Mouse (Mus musculus): ENCODE results near the gene Pdcd1lg2. TPM values are rescaled to one million over a fixed set of nuclear protein-coding genes. Genes with fewer than 3 reads are reported as not detected.

The Pdcd1lg2 gene
- polyA plus RNA-seq, 1 experiment from 2014 or later = 0.05 TPM

DNA sequence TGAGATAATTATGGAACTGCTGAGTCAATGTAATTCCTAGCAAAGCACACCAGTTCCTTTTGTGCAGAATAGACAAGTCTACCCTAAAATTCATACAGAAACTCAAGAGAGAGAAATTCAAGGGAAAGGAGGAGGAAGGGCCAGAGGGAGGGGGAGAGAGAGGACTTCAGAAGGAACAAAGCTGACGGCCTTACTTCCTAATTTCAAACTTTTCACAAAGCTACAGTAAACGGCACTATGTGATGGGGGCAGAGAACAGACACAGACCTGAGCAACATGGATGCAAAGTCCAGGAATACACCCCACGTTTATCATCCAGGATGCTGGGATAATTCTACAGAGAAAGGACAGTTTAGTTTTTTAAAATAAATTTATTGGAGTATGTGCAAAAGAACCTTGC is 8.8 kb downstream of the Pdcd1lg2 start:
- no peak overlapping the region for H3K4me2 ChIP-seq (ENCODE audit: low read depth, low read length)
- no peaks in the 10 kb centered on the region for H3K36me3 ChIP-seq (ENCODE audit: control insufficient read depth, insufficient read depth)

DNA sequence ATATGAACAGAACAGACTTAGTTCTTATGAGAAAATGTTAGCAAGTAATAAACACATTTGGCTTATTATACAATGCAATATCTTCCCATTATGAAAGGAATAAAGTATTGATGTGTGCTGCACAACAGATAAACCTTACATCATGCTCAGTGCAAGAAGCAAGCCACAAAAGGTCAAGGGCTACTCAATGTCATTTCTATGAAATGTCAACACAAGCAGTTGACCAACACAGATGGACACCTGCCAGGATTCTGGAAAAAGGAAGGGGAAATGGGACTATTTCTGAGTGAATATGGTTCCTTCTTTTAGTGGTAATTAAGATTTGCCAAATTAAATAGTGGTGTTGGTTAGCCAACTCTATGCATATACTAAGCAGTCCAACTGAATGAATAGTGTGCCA is 9.2 kb downstream of the Pdcd1lg2 start:
- no peak overlapping the region for H3K4me3 ChIP-seq (ENCODE audit: low read depth, low read length)
- H3K9ac ChIP-seq (ENCODE audit: low read depth, low read length) = no peak overlapping the region
- peaks cover 6% of the 10 kb centered on the region for H3K4me1 ChIP-seq (ENCODE audit: control insufficient read depth, low read depth, low read length)
- H3K27me3 ChIP-seq (ENCODE audit: control insufficient read depth, insufficient read depth, low read depth, low read length) = no peaks in the 10 kb centered on the region
- peak; percentile 50; the same call in 1 of the 2 replicates for ATAC-seq (ENCODE audit: low read depth)
- H3K36me3 ChIP-seq (ENCODE audit: control insufficient read depth, insufficient read depth) = no peaks in the 10 kb centered on the region
- H3K9me3 ChIP-seq (replicated peaks; ENCODE audit: control insufficient read depth, low read length) = no peaks in the 10 kb centered on the region
- H3K4me2 ChIP-seq (ENCODE audit: low read depth, low read length) = no peak overlapping the region
- H3K27ac ChIP-seq (ENCODE audit: low read length) = no peak overlapping the region

More for the DNA sequence above, 8.8 kb downstream of the Pdcd1lg2 start:
- H3K27me3 ChIP-seq (ENCODE audit: control insufficient read depth, insufficient read depth, low read depth, low read length) = no peaks in the 10 kb centered on the region
- no peak for ATAC-seq (ENCODE audit: low read depth)
- no peak overlapping the region for H3K4me3 ChIP-seq (ENCODE audit: low read depth, low read length)
- H3K4me1 ChIP-seq (ENCODE audit: control insufficient read depth, low read depth, low read length) = peaks cover 6% of the 10 kb centered on the region
- H3K9ac ChIP-seq (ENCODE audit: low read depth, low read length) = no peak overlapping the region
- peak overlapping the region; percentile 56; the same call in 1 of the 2 replicates for H3K27ac ChIP-seq (ENCODE audit: low read length)
- 8% methylated on average over 3 of the region's 3 CpGs for WGBS (ENCODE audit: insufficient replicate concordance)
- H3K9me3 ChIP-seq (replicated peaks; ENCODE audit: control insufficient read depth, low read length) = no peaks in the 10 kb centered on the region

DNA sequence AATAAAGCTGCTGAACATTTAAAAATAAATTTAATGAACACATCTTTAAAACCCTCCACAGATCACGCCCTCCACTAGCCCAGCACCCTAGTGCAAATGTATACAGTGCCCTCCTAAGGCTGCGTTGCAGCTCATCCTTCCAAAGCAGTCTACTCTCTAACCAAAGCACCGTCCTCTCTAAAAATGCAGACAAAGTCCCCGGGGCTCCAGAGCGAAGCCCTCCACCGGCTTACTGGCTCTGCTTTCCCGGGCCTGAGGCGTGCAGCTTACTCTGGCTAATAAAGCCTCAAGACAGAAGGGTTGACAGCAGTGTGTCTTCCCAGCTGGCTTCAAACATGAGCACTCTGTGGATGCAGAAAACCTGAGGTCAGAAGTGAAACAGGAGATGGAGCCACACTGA is 9.7 kb downstream of the Pdcd1lg2 start:
- no peaks in the 10 kb centered on the region for H3K9me3 ChIP-seq (replicated peaks; ENCODE audit: control insufficient read depth, low read length)
- no peaks in the 10 kb centered on the region for H3K36me3 ChIP-seq (ENCODE audit: control insufficient read depth, insufficient read depth)
- H3K27me3 ChIP-seq (ENCODE audit: control insufficient read depth, insufficient read depth, low read depth, low read length) = no peaks in the 10 kb centered on the region
- peaks cover 6% of the 10 kb centered on the region for H3K4me1 ChIP-seq (ENCODE audit: control insufficient read depth, low read depth, low read length)
- no peak overlapping the region for H3K4me3 ChIP-seq (ENCODE audit: low read depth, low read length)
- ATAC-seq (ENCODE audit: low read depth) = no peak
- H3K27ac ChIP-seq (ENCODE audit: low read length) = no peak overlapping the region
- H3K9ac ChIP-seq (ENCODE audit: low read depth, low read length) = no peak overlapping the region
- no peak overlapping the region for H3K4me2 ChIP-seq (ENCODE audit: low read depth, low read length)
- WGBS (ENCODE audit: insufficient replicate concordance) = 67% methylated on average over 8 of the region's 8 CpGs

DNA sequence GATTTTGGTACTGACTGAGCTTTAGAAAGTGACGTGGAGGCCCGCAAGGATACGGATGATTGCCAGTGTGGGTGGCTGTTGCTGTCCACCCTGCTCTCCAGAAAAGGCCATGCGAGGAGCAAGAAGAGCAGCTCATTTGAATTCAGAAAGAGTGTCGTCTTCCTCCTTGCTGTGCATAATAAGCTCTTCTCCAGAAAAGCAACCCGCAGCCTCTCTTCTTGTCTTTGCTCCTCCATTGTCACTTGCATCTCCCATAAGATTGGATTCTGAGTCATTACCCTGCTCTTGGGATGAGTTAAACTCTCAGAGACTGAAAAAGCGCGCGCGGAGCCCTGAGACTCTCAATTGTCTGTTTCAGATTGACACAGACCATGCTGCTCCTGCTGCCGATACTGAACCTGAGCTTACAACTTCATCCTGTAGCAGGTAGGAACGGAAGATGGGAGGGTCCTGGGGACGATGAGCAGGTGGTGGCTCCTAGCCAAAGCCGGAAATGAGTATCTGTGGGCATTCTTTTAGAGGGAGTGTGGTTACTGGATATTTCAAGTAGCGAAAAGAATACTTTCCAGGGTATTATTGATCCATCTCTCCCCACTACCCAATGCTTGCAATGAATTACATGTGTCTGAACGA is 11.4 kb downstream of the Pdcd1lg2 start:
- no peak overlapping the region for H3K4me2 ChIP-seq (ENCODE audit: low read depth, low read length)
- H3K27ac ChIP-seq (ENCODE audit: low read length) = no peak overlapping the region
- ATAC-seq (ENCODE audit: low read depth) = no peak
- H3K4me3 ChIP-seq (ENCODE audit: low read depth, low read length) = no peak overlapping the region
- H3K36me3 ChIP-seq (ENCODE audit: control insufficient read depth, insufficient read depth) = no peaks in the 10 kb centered on the region
- H3K4me1 ChIP-seq (ENCODE audit: control insufficient read depth, low read depth, low read length) = peaks cover 6% of the 10 kb centered on the region
- 78% methylated on average over 16 of the region's 16 CpGs for WGBS (ENCODE audit: insufficient replicate concordance)
- H3K9ac ChIP-seq (ENCODE audit: low read depth, low read length) = no peak overlapping the region
- H3K27me3 ChIP-seq (ENCODE audit: control insufficient read depth, insufficient read depth, low read depth, low read length) = no peaks in the 10 kb centered on the region
- no peaks in the 10 kb centered on the region for H3K9me3 ChIP-seq (replicated peaks; ENCODE audit: control insufficient read depth, low read length)

DNA sequence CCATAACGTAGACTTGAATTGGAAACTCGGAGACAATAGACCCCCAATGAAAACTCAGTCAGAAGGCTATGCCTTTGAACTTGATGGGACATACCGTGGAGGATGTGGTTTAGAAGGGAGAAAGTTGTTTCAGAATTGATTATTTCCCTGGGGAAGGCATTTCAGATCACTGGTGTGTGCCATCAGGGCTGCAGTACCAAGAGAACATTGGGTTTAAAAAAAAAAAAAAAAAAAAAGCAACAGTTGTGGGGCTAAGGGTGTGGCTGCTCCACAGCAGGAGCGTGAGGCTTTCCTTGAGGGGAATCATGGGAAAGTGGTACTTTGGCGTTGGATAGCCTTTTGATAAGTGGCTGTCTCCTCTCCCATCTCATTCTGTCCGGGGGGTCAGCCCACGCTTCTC is 12.1 kb downstream of the Pdcd1lg2 start:
- WGBS (ENCODE audit: insufficient replicate concordance) = 55% methylated on average over 7 of the region's 7 CpGs
- ATAC-seq (ENCODE audit: low read depth) = no peak

DNA sequence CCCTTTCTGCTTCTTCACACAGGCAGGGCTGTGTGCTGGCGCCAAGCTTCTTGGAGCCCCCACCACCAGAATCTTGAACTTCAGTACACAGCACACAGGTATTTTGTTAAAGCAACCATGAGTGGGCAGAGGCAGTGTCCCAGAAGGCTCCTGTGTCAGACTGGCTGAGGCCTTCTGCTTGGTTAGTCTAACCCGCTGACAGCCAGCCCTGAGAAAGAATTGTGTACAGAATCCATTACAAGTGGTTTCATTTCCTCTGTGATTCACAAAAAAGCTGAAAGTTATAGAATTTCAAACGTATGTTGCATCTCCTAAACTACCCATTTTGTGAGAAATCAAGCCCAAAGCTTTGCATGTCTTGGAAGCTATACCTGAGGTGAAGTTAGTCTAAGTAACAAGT is 19.8 kb downstream of the Pdcd1lg2 start:
- no peak overlapping the region for H3K4me2 ChIP-seq (ENCODE audit: low read depth, low read length)
- H3K4me3 ChIP-seq (ENCODE audit: low read depth, low read length) = no peak overlapping the region
- 40% methylated on average over 3 of the region's 3 CpGs for WGBS (ENCODE audit: insufficient replicate concordance)
- H3K36me3 ChIP-seq (ENCODE audit: control insufficient read depth, insufficient read depth) = no peaks in the 10 kb centered on the region
- no peak overlapping the region for H3K27ac ChIP-seq (ENCODE audit: low read length)
- H3K9me3 ChIP-seq (replicated peaks; ENCODE audit: control insufficient read depth, low read length) = no peaks in the 10 kb centered on the region
- ATAC-seq (ENCODE audit: low read depth) = no peak
- H3K4me1 ChIP-seq (ENCODE audit: control insufficient read depth, low read depth, low read length) = peaks cover 3% of the 10 kb centered on the region; the same call in 1 of the 2 replicates
- no peaks in the 10 kb centered on the region for H3K27me3 ChIP-seq (ENCODE audit: control insufficient read depth, insufficient read depth, low read depth, low read length)
- H3K9ac ChIP-seq (ENCODE audit: low read depth, low read length) = no peak overlapping the region

More for the DNA sequence above, 12.1 kb downstream of the Pdcd1lg2 start:
- Histone ChIP-seq H3K36me3 (ENCODE audit: control insufficient read depth, insufficient read depth) (no peaks in the 10 kb centered on the region), H3K4me1 (ENCODE audit: control insufficient read depth, low read depth, low read length) (peaks cover 6% of the 10 kb centered on the region), H3K27ac (ENCODE audit: low read length) (no peak overlapping the region), H3K9ac (ENCODE audit: low read depth, low read length) (no peak overlapping the region), H3K4me3 (ENCODE audit: low read depth, low read length) (no peak overlapping the region), H3K4me2 (ENCODE audit: low read depth, low read length) (no peak overlapping the region), H3K27me3 (ENCODE audit: control insufficient read depth, insufficient read depth, low read depth, low read length) (no peaks in the 10 kb centered on the region), H3K9me3 (replicated peaks; ENCODE audit: control insufficient read depth, low read length) (no peaks in the 10 kb centered on the region)

DNA sequence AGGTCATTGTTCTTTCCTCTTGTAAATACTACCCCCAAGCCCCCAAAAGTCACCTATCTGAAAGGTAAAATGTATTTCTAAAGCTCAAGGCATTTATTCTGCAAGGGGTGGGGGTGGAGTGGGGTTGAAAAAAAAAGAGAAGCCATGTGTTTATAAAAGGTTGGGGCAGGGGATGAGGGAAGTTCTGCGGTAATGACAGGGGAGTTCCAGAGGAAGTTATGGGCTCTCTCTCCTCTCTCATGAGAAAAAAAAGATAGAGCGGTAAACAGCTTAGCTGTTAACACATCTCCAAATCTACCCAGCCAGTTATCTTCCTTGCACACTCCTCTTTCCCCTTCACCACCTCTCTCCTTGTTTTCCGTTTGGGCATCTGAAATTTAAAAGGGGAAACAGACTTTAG is 20.2 kb downstream of the Pdcd1lg2 start:
- Histone ChIP-seq H3K4me2 (ENCODE audit: low read depth, low read length) (no peak overlapping the region), H3K27me3 (ENCODE audit: control insufficient read depth, insufficient read depth, low read depth, low read length) (no peaks in the 10 kb centered on the region), H3K9ac (ENCODE audit: low read depth, low read length) (no peak overlapping the region), H3K4me3 (ENCODE audit: low read depth, low read length) (no peak overlapping the region), H3K36me3 (ENCODE audit: control insufficient read depth, insufficient read depth) (no peaks in the 10 kb centered on the region), H3K4me1 (ENCODE audit: control insufficient read depth, low read depth, low read length) (peaks cover 3% of the 10 kb centered on the region; the same call in 1 of the 2 replicates), H3K9me3 (replicated peaks; ENCODE audit: control insufficient read depth, low read length) (no peaks in the 10 kb centered on the region), H3K27ac (ENCODE audit: low read length) (no peak overlapping the region)
- ATAC-seq (ENCODE audit: low read depth) = no peak
- 10% methylated on average over 3 of the region's 3 CpGs for whole genome bisulfite sequencing (ENCODE audit: insufficient replicate concordance)

DNA sequence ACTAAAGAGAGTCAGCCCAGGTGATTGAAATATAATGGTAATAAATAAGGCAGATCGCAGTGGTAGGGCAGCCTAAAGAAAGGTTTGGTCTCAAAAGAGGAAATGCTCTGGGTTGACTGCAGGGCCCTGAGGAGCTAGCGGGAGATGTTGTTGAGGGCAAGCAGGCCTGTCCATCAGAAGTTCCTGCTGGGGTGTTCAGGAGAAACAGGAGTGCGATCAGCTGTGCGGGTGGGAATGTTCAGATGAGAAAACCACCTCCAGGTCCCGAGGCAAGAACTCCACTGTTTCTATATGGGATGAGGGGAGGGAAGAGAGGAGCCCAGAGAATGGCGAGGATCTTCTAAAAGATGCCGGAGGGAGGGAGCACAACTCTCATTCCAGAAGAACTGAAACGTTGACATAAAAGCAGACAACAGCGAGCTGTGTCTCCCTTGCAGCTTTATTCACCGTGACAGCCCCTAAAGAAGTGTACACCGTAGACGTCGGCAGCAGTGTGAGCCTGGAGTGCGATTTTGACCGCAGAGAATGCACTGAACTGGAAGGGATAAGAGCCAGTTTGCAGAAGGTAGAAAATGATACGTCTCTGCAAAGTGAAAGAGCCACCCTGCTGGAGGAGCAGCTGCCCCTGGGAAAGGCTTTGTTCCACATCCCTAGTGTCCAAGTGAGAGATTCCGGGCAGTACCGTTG is 26.2 kb downstream of the Pdcd1lg2 start:
- Histone ChIP-seq H3K4me3 (ENCODE audit: low read depth, low read length) (no peak overlapping the region), H3K27ac (ENCODE audit: low read length) (no peak overlapping the region), H3K36me3 (ENCODE audit: control insufficient read depth, insufficient read depth) (no peaks in the 10 kb centered on the region), H3K27me3 (ENCODE audit: control insufficient read depth, insufficient read depth, low read depth, low read length) (no peaks in the 10 kb centered on the region), H3K9me3 (replicated peaks; ENCODE audit: control insufficient read depth, low read length) (no peaks in the 10 kb centered on the region), H3K4me1 (ENCODE audit: control insufficient read depth, low read depth, low read length) (no peaks in the 10 kb centered on the region), H3K9ac (ENCODE audit: low read depth, low read length) (no peak overlapping the region), H3K4me2 (ENCODE audit: low read depth, low read length) (no peak overlapping the region)
- no peak for ATAC-seq (ENCODE audit: low read depth)
- WGBS (ENCODE audit: insufficient replicate concordance) = 69% methylated on average over 18 of the region's 18 CpGs

DNA sequence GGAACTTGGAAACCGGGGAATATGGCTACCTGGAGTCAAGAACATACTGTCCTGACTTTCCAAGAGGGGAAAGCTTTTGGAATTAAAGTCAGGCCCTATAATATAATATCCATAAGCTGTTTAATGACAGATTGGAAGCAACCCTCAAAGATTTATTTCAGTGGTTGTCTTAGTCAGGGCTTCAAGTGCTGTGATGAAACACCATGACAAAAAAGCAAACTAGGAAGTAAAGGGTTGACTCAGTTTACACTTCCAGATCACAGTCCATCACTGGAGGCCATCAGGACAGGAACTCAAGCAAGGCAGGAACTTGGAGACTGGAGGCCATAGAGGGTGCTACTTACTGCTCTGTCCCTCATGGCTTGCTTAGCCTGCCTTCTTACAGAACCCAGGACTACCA is 27.1 kb downstream of the Pdcd1lg2 start:
- WGBS (ENCODE audit: insufficient replicate concordance) = 75% methylated on average over 1 of the region's 1 CpGs
- H3K36me3 ChIP-seq (ENCODE audit: control insufficient read depth, insufficient read depth) = no peaks in the 10 kb centered on the region
- H3K27me3 ChIP-seq (ENCODE audit: control insufficient read depth, insufficient read depth, low read depth, low read length) = no peaks in the 10 kb centered on the region
- H3K9me3 ChIP-seq (replicated peaks; ENCODE audit: control insufficient read depth, low read length) = no peaks in the 10 kb centered on the region
- H3K4me2 ChIP-seq (ENCODE audit: low read depth, low read length) = no peak overlapping the region
- no peak overlapping the region for H3K9ac ChIP-seq (ENCODE audit: low read depth, low read length)
- ATAC-seq (ENCODE audit: low read depth) = no peak
- no peaks in the 10 kb centered on the region for H3K4me1 ChIP-seq (ENCODE audit: control insufficient read depth, low read depth, low read length)
- H3K4me3 ChIP-seq (ENCODE audit: low read depth, low read length) = no peak overlapping the region
- H3K27ac ChIP-seq (ENCODE audit: low read length) = no peak overlapping the region

All from liver, embryonic 16.5 days (tissue).